Mouse (Mus musculus) spleen, adult 2 months (tissue): Measurements from ENCODE around the gene Mroh3.

Source experiments
- CTCF ChIP-seq: fragments of 200-500 bp; IDR thresholded peaks from 2 replicates; pipeline ENCODE4 v1.5.1; 2011; ENCODE audit warnings: mild to moderate bottlenecking, inconsistent platforms; ENCODE audit not compliant: insufficient read depth, insufficient read length, insufficient replicate concordance; ENCODE audit errors: extremely low read depth
- POLR2A ChIP-seq: fragments of 200-500 bp; IDR thresholded peaks from 2 replicates; pipeline ENCODE4 v1.6.1; 2011; ENCODE audit warnings: low read depth, low read length, inconsistent platforms

- TF ChIP-seq CTCF (no peak), POLR2A (no peak)
Measured at GRCm38 (mm10) chr1:136222386-136222785, 9.8 kb upstream of the Mroh3 start.
